Mouse (Mus musculus): ENCODE data around the gene Zdhhc1.

GRCm38 (mm10) chr8:105527110-105527509 lies 30.4 kb upstream of the Zdhhc1 start:
- TF ChIP-seq CTCF (IDR thresholded peaks at IDR 0.05; ENCODE audit: insufficient read depth, low read depth, low read length) (no peak), POLR2A (IDR thresholded peaks at IDR 0.05; ENCODE audit: insufficient read depth, low read depth, low read length) (no peak)

Data from olfactory bulb, adult 2 months (tissue).